Mouse (Mus musculus) midbrain, embryonic 16.5 days (tissue): ENCODE measurements around the gene Ush1g. TPM values are rescaled to one million over a fixed set of nuclear protein-coding genes. Genes with fewer than 3 reads are reported as not detected.

Source experiments
- ATAC-seq: fragments of 200-750 bp; cut with Nextera tagmentation; 2 replicates; pipeline ENCODE4 v1.8.0; 2017; ENCODE audit warnings: moderate TSS enrichment
- H3K27ac ChIP-seq: fragments of 300-500 bp; sonication (generic); 2 replicates; pipeline ENCODE4 v1.5.1; 2014; ENCODE audit warnings: mild to moderate bottlenecking, low read length, mixed read lengths
- H3K27me3 ChIP-seq: fragments of 300-500 bp; sonication (generic); 2 replicates; pipeline ENCODE4 v1.6.1; 2014; ENCODE audit warnings: low read depth, low read length, mixed read lengths; ENCODE audit not compliant: control insufficient read depth, insufficient read depth
- H3K36me3 ChIP-seq: fragments of 300-500 bp; sonication (generic); 2 replicates; pipeline ENCODE4 v1.6.1; 2014; ENCODE audit warnings: mild to moderate bottlenecking, low read length, moderate library complexity, mixed read lengths; ENCODE audit not compliant: control insufficient read depth, insufficient read depth
- H3K4me1 ChIP-seq: fragments of 300-500 bp; sonication (generic); 2 replicates; pipeline ENCODE4 v1.6.1; 2014; ENCODE audit warnings: mild to moderate bottlenecking, low read length, mixed read lengths; ENCODE audit not compliant: control insufficient read depth, insufficient read depth
- H3K4me2 ChIP-seq: fragments of 300-500 bp; sonication (generic); 2 replicates; pipeline ENCODE4 v1.6.1; 2014; ENCODE audit warnings: mild to moderate bottlenecking, low read length, mixed read lengths
- H3K4me3 ChIP-seq: fragments of 300-500 bp; sonication (generic); 2 replicates; pipeline ENCODE4 v1.5.1; 2014; ENCODE audit warnings: low read depth, mild to moderate bottlenecking, low read length, moderate library complexity, mixed read lengths
- H3K9ac ChIP-seq: fragments of 300-500 bp; sonication (generic); 2 replicates; pipeline ENCODE4 v1.6.1; 2014; ENCODE audit warnings: low read depth, low read length, mixed read lengths
- H3K9me3 ChIP-seq: fragments of 300-500 bp; sonication (generic); replicated peaks from 2 replicates; pipeline ENCODE4 v1.6.1; 2014; ENCODE audit warnings: mild to moderate bottlenecking, low read length, mixed read lengths; ENCODE audit not compliant: control insufficient read depth, poor library complexity, severe bottlenecking
- WGBS: fragments of 180-500 bp; shearing (Covaris S2); extraction: QIAGEN DNeasy Blood & Tissue Kit; methylation state at CpG from one replicate; pipeline ENCODE4 v1.1.7; 2014; 5-methylcytosine and 5-hydroxymethylcytosine counted together
- polyA plus RNA-seq: library from polyadenylated mRNA; unstranded; fragments of >200 nt; fragmentation: Nextera tagmentation; extraction: Ambion mirVana; gene quantifications from 2 replicates; pipeline ENCODE4 v1.2.1, GENCODE M21; 2015

Gene Ush1g
- polyA plus RNA-seq, 1 experiment from 2014 or later = 0.10 TPM

GRCm38 (mm10) chr11:115298160-115298559 lies 23.7 kb downstream of the Ush1g start:
- Histone ChIP-seq H3K9ac (no peak overlapping the region), H3K36me3 (no peaks in the 10 kb centered on the region), H3K27me3 (no peaks in the 10 kb centered on the region), H3K9me3 (no peaks in the 10 kb centered on the region), H3K4me1 (peaks cover 6% of the 10 kb centered on the region; the same call in 1 of the 2 replicates), H3K4me3 (no peak overlapping the region), H3K4me2 (no peak overlapping the region), H3K27ac (no peak overlapping the region)
- 68% methylated on average over 8 of the region's 8 CpGs for WGBS
- no peak for ATAC-seq

GRCm38 (mm10) chr11:115297214-115297826 lies 24.5 kb downstream of the Ush1g start, which contains the start of gene Fads6:
Fads6 (minus strand) TSS chr11:115297663.
- under 1% methylated on average over 38 of the region's 44 CpGs for WGBS
- peak; percentile 89 for ATAC-seq

GRCm38 (mm10) chr11:115296471-115297210 lies 25.2 kb downstream of the Ush1g start:
- H3K9me3 ChIP-seq = no peaks in the 10 kb centered on the region
- peaks cover 6% of the 10 kb centered on the region; the same call in 1 of the 2 replicates for H3K4me1 ChIP-seq
- peak overlapping the region; percentile 92 for H3K4me2 ChIP-seq
- H3K27me3 ChIP-seq = no peaks in the 10 kb centered on the region
- H3K4me3 ChIP-seq = peak overlapping the region; percentile 70
- peak overlapping the region; percentile 76 for H3K9ac ChIP-seq
- no peaks in the 10 kb centered on the region for H3K36me3 ChIP-seq
- peak overlapping the region; percentile 55; the same call in 1 of the 2 replicates for H3K27ac ChIP-seq
- peak; percentile 39; the same call in 1 of the 2 replicates for ATAC-seq
- WGBS = 53% methylated on average over 21 of the region's 21 CpGs

More at GRCm38 (mm10) chr11:115297214-115297826, 24.5 kb downstream of the Ush1g start, which contains the start of gene Fads6:
- Histone ChIP-seq H3K27ac (peak within 1 kb of the TSS; percentile 55; the same call in 1 of the 2 replicates), H3K4me3 (peak within 1 kb of the TSS; percentile 70), H3K9me3 (no peaks in the 10 kb centered on the region), H3K9ac (peak within 1 kb of the TSS; percentile 76), H3K4me1 (peaks cover 6% of the 10 kb centered on the region; the same call in 1 of the 2 replicates), H3K36me3 (no peaks in the 10 kb centered on the region), H3K4me2 (peak within 1 kb of the TSS; percentile 92), H3K27me3 (no peaks in the 10 kb centered on the region)

DNA sequence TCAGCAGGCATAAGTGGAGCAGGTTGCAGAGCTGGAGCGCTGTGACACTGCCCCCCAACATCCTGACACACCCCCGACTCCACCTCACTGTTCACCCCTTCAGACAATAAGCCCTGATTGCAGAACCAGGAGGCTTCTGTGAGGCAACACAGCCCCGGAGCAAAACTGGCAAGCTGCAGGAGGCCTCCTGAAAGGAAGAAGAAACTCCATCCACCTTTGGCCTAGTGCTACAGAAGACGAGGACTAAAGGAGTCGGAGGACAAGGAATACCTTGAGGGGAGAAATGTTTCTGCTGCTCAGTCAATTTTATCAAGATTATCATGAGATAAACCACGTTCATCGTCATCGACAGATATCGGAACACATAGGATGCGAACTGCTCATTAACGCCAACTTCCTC lies 25.9 kb downstream of the Ush1g start:
- no peak for ATAC-seq
- Histone ChIP-seq H3K4me2 (no peak overlapping the region), H3K4me1 (peaks cover 6% of the 10 kb centered on the region; the same call in 1 of the 2 replicates), H3K27ac (no peak overlapping the region), H3K4me3 (no peak overlapping the region), H3K27me3 (no peaks in the 10 kb centered on the region), H3K9ac (no peak overlapping the region), H3K9me3 (no peaks in the 10 kb centered on the region), H3K36me3 (no peaks in the 10 kb centered on the region)
- 91% methylated on average over 11 of the region's 11 CpGs for WGBS

- no peaks in the 10 kb centered on the region for H3K27me3 ChIP-seq
- H3K9me3 ChIP-seq = no peaks in the 10 kb centered on the region
- H3K36me3 ChIP-seq = no peaks in the 10 kb centered on the region
- no peak overlapping the region for H3K27ac ChIP-seq
- no peak for ATAC-seq
- H3K4me3 ChIP-seq = no peak overlapping the region
- 72% methylated on average over 14 of the region's 14 CpGs for WGBS
- H3K4me2 ChIP-seq = no peak overlapping the region
- H3K4me1 ChIP-seq = peaks cover 6% of the 10 kb centered on the region; the same call in 1 of the 2 replicates
- no peak overlapping the region for H3K9ac ChIP-seq
Observed at GRCm38 (mm10) chr11:115292631-115293375, 29.0 kb downstream of the Ush1g start.

GRCm38 (mm10) chr11:115291503-115291902 lies 30.3 kb downstream of the Ush1g start:
- Histone ChIP-seq H3K4me3 (no peak overlapping the region), H3K36me3 (no peaks in the 10 kb centered on the region), H3K27ac (no peak overlapping the region), H3K4me1 (peaks cover 2% of the 10 kb centered on the region; the same call in 1 of the 2 replicates), H3K27me3 (no peaks in the 10 kb centered on the region), H3K4me2 (no peak overlapping the region), H3K9ac (no peak overlapping the region), H3K9me3 (no peaks in the 10 kb centered on the region)
- ATAC-seq = no peak
- WGBS = 79% methylated on average over 10 of the region's 10 CpGs

DNA sequence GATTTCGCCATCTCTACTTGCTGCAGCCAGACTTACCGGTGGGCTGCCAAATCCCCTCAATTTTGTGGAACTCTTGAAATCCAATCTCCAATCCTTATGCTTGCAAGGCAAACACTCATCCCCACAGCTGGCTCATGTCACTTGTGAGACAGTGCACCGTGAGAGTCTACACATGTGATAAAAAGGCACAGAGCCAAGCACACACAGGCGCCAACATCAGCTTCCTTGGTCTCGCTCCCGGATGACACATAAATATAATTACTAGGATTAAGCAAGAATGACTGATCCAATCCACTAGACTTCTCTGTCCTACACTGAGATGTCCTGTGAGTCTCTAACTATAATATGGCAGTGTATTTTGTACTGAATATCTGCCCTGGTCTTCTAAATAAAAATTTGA lies 30.9 kb downstream of the Ush1g start:
- Histone ChIP-seq H3K4me3 (no peak overlapping the region), H3K27me3 (no peaks in the 10 kb centered on the region), H3K9ac (no peak overlapping the region), H3K9me3 (no peaks in the 10 kb centered on the region), H3K4me2 (no peak overlapping the region), H3K4me1 (peaks cover 3% of the 10 kb centered on the region; the same call in 1 of the 2 replicates), H3K36me3 (no peaks in the 10 kb centered on the region), H3K27ac (no peak overlapping the region)
- ATAC-seq = no peak
- 80% methylated on average over 6 of the region's 6 CpGs for WGBS

- H3K27me3 ChIP-seq = no peaks in the 10 kb centered on the region
- peaks cover 3% of the 10 kb centered on the region; the same call in 1 of the 2 replicates for H3K4me1 ChIP-seq
- H3K9me3 ChIP-seq = no peaks in the 10 kb centered on the region
- WGBS = 92% methylated on average over 1 of the region's 1 CpGs
- no peak overlapping the region for H3K4me3 ChIP-seq
- no peak for ATAC-seq
- H3K9ac ChIP-seq = no peak overlapping the region
- no peak overlapping the region for H3K27ac ChIP-seq
- H3K4me2 ChIP-seq = no peak overlapping the region
- no peaks in the 10 kb centered on the region for H3K36me3 ChIP-seq
Observed at GRCm38 (mm10) chr11:115290314-115290713, 31.5 kb downstream of the Ush1g start.
